Mouse (Mus musculus): ENCODE measurements around the gene S100pbp. TPM values are rescaled to one million over a fixed set of nuclear protein-coding genes. Genes with fewer than 3 reads are reported as not detected.

The S100pbp gene
- polyA plus RNA-seq, 1 experiment: 6.4 TPM

- Histone ChIP-seq H3K27me3 (ENCODE audit: control insufficient read depth, insufficient read depth, low read length) (no peaks in the 10 kb centered on the region), H3K4me1 (ENCODE audit: control insufficient read depth, insufficient read depth, insufficient read length, low read length) (peaks cover 2% of the 10 kb centered on the region; the same call in 1 of the 2 replicates), H3K36me3 (ENCODE audit: control insufficient read depth, insufficient read depth, low read length) (peaks cover 43% of the 10 kb centered on the region), H3K27ac (ENCODE audit: insufficient read depth, low read depth, low read length) (no peak overlapping the region), H3K4me3 (ENCODE audit: low read depth, low read length) (no peak overlapping the region)
- WGBS: 98% methylated on average over 6 of the region's 6 CpGs
- TF ChIP-seq POLR2A (IDR thresholded peaks at IDR 0.05; ENCODE audit: low read depth, low read length) (no peak), CTCF (IDR thresholded peaks at IDR 0.05; ENCODE audit: extremely low read depth, insufficient read length, insufficient replicate concordance, low read depth, low read length) (no peak)
Measured at GRCm38 (mm10) chr4:129197514-129197913, 8.0 kb upstream of the S100pbp start.

- H3K4me3 ChIP-seq (ENCODE audit: low read depth, low read length): no peak overlapping the region
- peaks cover 25% of the 10 kb centered on the region for H3K36me3 ChIP-seq (ENCODE audit: control insufficient read depth, insufficient read depth, low read length)
- WGBS: 70% methylated on average over 1 of the region's 1 CpGs
- no peak for TF ChIP-seq CTCF (IDR thresholded peaks at IDR 0.05; ENCODE audit: extremely low read depth, insufficient read length, insufficient replicate concordance, low read depth, low read length)
- no peaks in the 10 kb centered on the region for H3K27me3 ChIP-seq (ENCODE audit: control insufficient read depth, insufficient read depth, low read length)
- H3K27ac ChIP-seq (ENCODE audit: insufficient read depth, low read depth, low read length): 0 out of 2 replicates have a peak overlapping the region, but pooled peaks have one; percentile 14
- H3K4me1 ChIP-seq (ENCODE audit: control insufficient read depth, insufficient read depth, insufficient read length, low read length): peaks cover 7% of the 10 kb centered on the region
Measured at GRCm38 (mm10) chr4:129194280-129194679, 4.8 kb upstream of the S100pbp start.

- WGBS: 56% methylated on average over 5 of the region's 5 CpGs
- no peak overlapping the region for H3K27ac ChIP-seq (ENCODE audit: insufficient read depth, low read depth, low read length)
- H3K27me3 ChIP-seq (ENCODE audit: control insufficient read depth, insufficient read depth, low read length): no peaks in the 10 kb centered on the region
Measured at GRCm38 (mm10) chr4:129191691-129192090, 2.2 kb upstream of the S100pbp start.

GRCm38 (mm10) chr4:129190538-129190937, 1.0 kb upstream of the S100pbp start:
- H3K27ac ChIP-seq (ENCODE audit: insufficient read depth, low read depth, low read length): peak overlapping the region; percentile 62; the same call in 1 of the 2 replicates
- no peaks in the 10 kb centered on the region for H3K27me3 ChIP-seq (ENCODE audit: control insufficient read depth, insufficient read depth, low read length)
- H3K36me3 ChIP-seq (ENCODE audit: control insufficient read depth, insufficient read depth, low read length): peaks cover 2% of the 10 kb centered on the region; the same call in 1 of the 2 replicates
- WGBS: under 1% methylated on average over 12 of the region's 12 CpGs
- peak overlapping the region; percentile 79 for H3K4me3 ChIP-seq (ENCODE audit: low read depth, low read length)
- TF ChIP-seq CTCF (IDR thresholded peaks at IDR 0.05; ENCODE audit: extremely low read depth, insufficient read length, insufficient replicate concordance, low read depth, low read length) (no peak), POLR2A (IDR thresholded peaks at IDR 0.05; ENCODE audit: low read depth, low read length) (no peak)
- H3K4me1 ChIP-seq (ENCODE audit: control insufficient read depth, insufficient read depth, insufficient read length, low read length): peaks cover 7% of the 10 kb centered on the region

More at GRCm38 (mm10) chr4:129191691-129192090, 2.2 kb upstream of the S100pbp start:
- H3K36me3 ChIP-seq (ENCODE audit: control insufficient read depth, insufficient read depth, low read length): peaks cover 8% of the 10 kb centered on the region
- no peak for TF ChIP-seq CTCF (IDR thresholded peaks at IDR 0.05; ENCODE audit: extremely low read depth, insufficient read length, insufficient replicate concordance, low read depth, low read length)
- TF ChIP-seq POLR2A (IDR thresholded peaks at IDR 0.05; ENCODE audit: low read depth, low read length): no peak
- H3K4me1 ChIP-seq (ENCODE audit: control insufficient read depth, insufficient read depth, insufficient read length, low read length): peaks cover 7% of the 10 kb centered on the region
- no peak overlapping the region for H3K4me3 ChIP-seq (ENCODE audit: low read depth, low read length)

- H3K4me3 ChIP-seq (ENCODE audit: low read depth, low read length): peak overlapping the region; percentile 79
- no peak overlapping the region for H3K27ac ChIP-seq (ENCODE audit: insufficient read depth, low read depth, low read length)
- under 1% methylated on average over 71 of the region's 74 CpGs for WGBS
- H3K36me3 ChIP-seq (ENCODE audit: control insufficient read depth, insufficient read depth, low read length): no peaks in the 10 kb centered on the region
- TF ChIP-seq CTCF (IDR thresholded peaks at IDR 0.05; ENCODE audit: extremely low read depth, insufficient read length, insufficient replicate concordance, low read depth, low read length) (no peak), POLR2A (IDR thresholded peaks at IDR 0.05; ENCODE audit: low read depth, low read length) (no peak)
- peaks cover 5% of the 10 kb centered on the region for H3K4me1 ChIP-seq (ENCODE audit: control insufficient read depth, insufficient read depth, insufficient read length, low read length)
- no peaks in the 10 kb centered on the region for H3K27me3 ChIP-seq (ENCODE audit: control insufficient read depth, insufficient read depth, low read length)
Measured at GRCm38 (mm10) chr4:129188803-129189541, 555 bp downstream of the S100pbp start.

GRCm38 (mm10) chr4:129188041-129188659, 1.4 kb downstream of the S100pbp start:
- no peak overlapping the region for H3K27ac ChIP-seq (ENCODE audit: insufficient read depth, low read depth, low read length)
- TF ChIP-seq CTCF (IDR thresholded peaks at IDR 0.05; ENCODE audit: extremely low read depth, insufficient read length, insufficient replicate concordance, low read depth, low read length) (no peak), POLR2A (IDR thresholded peaks at IDR 0.05; ENCODE audit: low read depth, low read length) (no peak)
- H3K4me3 ChIP-seq (ENCODE audit: low read depth, low read length): no peak overlapping the region
- 54% methylated on average over 5 of the region's 5 CpGs for WGBS
- peaks cover 5% of the 10 kb centered on the region for H3K4me1 ChIP-seq (ENCODE audit: control insufficient read depth, insufficient read depth, insufficient read length, low read length)
- no peaks in the 10 kb centered on the region for H3K27me3 ChIP-seq (ENCODE audit: control insufficient read depth, insufficient read depth, low read length)
- no peaks in the 10 kb centered on the region for H3K36me3 ChIP-seq (ENCODE audit: control insufficient read depth, insufficient read depth, low read length)

- Histone ChIP-seq H3K27me3 (ENCODE audit: control insufficient read depth, insufficient read depth, low read length) (no peaks in the 10 kb centered on the region), H3K4me3 (ENCODE audit: low read depth, low read length) (no peak overlapping the region), H3K36me3 (ENCODE audit: control insufficient read depth, insufficient read depth, low read length) (peaks cover 12% of the 10 kb centered on the region), H3K27ac (ENCODE audit: insufficient read depth, low read depth, low read length) (no peak overlapping the region), H3K4me1 (ENCODE audit: control insufficient read depth, insufficient read depth, insufficient read length, low read length) (no peaks in the 10 kb centered on the region)
- 58% methylated on average over 1 of the region's 1 CpGs for WGBS
- no peak for TF ChIP-seq POLR2A (IDR thresholded peaks at IDR 0.05; ENCODE audit: low read depth, low read length)
- no peak for TF ChIP-seq CTCF (IDR thresholded peaks at IDR 0.05; ENCODE audit: extremely low read depth, insufficient read length, insufficient replicate concordance, low read depth, low read length)
Measured at GRCm38 (mm10) chr4:129179560-129179959, 10.0 kb downstream of the S100pbp start.
